Mouse (Mus musculus) stomach, postnatal 0 days (tissue): ENCODE results near the gene Galnt7.

Experiments
- CTCF ChIP-seq: IDR thresholded peaks from 2 replicates; pipeline ENCODE4 v1.5.1; 2016; ENCODE audit warnings: antibody characterized with exemption, low read depth, mild to moderate bottlenecking, moderate library complexity
- EP300 ChIP-seq: optimal IDR thresholded peaks from 2 replicates; pipeline ENCODE3; 2016; ENCODE audit warnings: antibody characterized with exemption

- TF ChIP-seq CTCF: no peak
- no peak for TF ChIP-seq EP300
These were observed 61.2 kb downstream of the Galnt7 start for GRCm38 (mm10) chr8:57591681-57592080.
